Mouse (Mus musculus): ENCODE results near the gene Slc6a12.

DNA sequence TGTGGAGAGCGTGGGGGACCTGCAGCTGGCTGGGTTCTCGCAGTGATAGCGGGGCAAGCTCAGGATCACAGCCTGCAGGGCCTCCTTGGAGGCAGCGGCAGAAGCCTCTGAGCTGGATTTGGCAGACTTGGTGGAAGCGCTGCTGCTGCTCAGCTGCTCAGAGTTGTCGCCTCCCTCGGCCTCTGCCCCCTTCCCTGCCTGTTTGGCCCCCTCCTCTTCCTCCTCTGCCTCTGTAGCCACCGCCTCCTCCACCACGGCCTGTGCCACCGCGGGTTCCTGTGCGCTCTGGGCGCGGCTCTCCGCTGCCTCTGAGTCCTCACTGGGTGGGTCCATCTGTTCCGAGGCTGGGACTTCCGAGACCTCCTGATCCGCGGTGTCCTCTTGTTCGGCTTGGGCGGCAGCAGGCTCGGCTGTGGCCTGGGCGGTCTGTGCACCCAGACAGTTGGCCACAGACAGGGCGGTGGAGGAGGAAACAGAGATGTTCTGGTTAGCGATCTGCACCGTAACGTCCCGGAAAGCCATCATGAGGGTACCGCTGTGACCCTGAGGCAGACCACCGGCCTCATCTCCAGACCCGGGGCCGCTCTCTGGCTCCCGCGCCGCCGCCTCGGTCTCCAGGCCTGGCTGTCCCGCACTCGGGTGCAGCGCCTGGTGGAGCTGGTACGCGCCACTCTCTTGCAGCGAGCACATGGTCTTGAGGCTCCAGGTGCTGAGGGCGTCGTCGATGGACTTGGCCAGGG is 69.9 kb downstream of the Slc6a12 start:
- TF ChIP-seq CTCF (conservative IDR thresholded peaks at IDR 0.05; ENCODE audit: insufficient read depth, insufficient read length, low read depth, low read length) = no peak
- TF ChIP-seq POLR2A (IDR thresholded peaks at IDR 0.05; ENCODE audit: low read depth, low read length) = no peak
